12 mouse cellular contexts compared by ENCODE assay signal in the genomic region with DNA sequence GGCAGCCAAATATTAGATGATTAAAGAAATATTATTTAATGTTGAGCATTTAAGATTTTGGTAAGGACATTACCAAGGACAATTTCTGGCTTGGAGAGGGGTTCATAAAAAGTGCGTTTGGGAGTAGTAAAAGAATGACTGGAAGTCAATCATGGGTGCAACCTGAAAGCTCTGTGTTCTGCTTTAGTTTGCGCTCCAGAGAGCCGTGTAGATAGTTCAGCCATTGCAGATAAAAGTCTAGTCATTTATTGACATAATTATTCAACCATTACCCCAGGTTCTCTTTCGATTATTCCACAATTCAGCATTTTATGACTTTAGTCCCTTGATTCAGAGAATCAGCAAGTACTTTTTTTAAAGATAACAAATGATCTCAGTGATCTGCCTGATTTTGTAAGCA. TPM values are rescaled to one million over a fixed set of nuclear protein-coding genes. Genes with fewer than 3 reads are reported as not detected.
DNase-seq lines count a peak whose midpoint lies in the region; ATAC-seq and TF ChIP-seq lines count a peak whose summit lies in the region.
"Not testable (repeated sequence)": the region's sequence is repeated elsewhere in the genome, so short reads cannot be mapped to it uniquely, and the experiment has no call there.
"Had no signal": no experiment of that assay in that cellular context is flagged by ENCODE, and none has a peak within 500 bp of the region (broad histone marks: within the 10 kb centered on the region; RNA-seq: fewer than 3 reads in every experiment).

No protein-coding gene starts in this region.

- H3K4me3 ChIP-seq in intestine, embryonic 15.5 days (replicated peaks); kidney, adult 2 months (ENCODE audit: insufficient read depth, low read depth, low read length); kidney, embryonic 15.5 days (replicated peaks); kidney, embryonic 16.5 days (ENCODE audit: low read length); midbrain, embryonic 11.5 days (ENCODE audit: low read depth, low read length): not testable (repeated sequence)

- not testable (repeated sequence) for H3K4me1 ChIP-seq in intestine, embryonic 15.5 days (replicated peaks); kidney, adult 2 months (ENCODE audit: control insufficient read depth, insufficient read depth, low read length); kidney, embryonic 15.5 days; kidney, embryonic 16.5 days (ENCODE audit: insufficient read depth, low read length); midbrain, embryonic 11.5 days (ENCODE audit: control insufficient read depth, insufficient read depth, low read length)

- not testable (repeated sequence) for H3K27ac ChIP-seq in intestine, embryonic 15.5 days; kidney, adult 2 months (ENCODE audit: insufficient read depth, low read depth, low read length); kidney, embryonic 15.5 days; kidney, embryonic 16.5 days (ENCODE audit: low read length); midbrain, embryonic 11.5 days (ENCODE audit: low read depth, low read length)

- not testable (repeated sequence) for TF ChIP-seq CTCF in kidney, adult 2 months (conservative IDR thresholded peaks at IDR 0.05; ENCODE audit: insufficient read depth, insufficient read length, low read depth, low read length)

- H3K9me3 ChIP-seq in intestine, embryonic 15.5 days; kidney, embryonic 15.5 days (replicated peaks); kidney, embryonic 16.5 days (ENCODE audit: low read length); midbrain, embryonic 11.5 days (ENCODE audit: control insufficient read depth, low read length): not testable (repeated sequence)

- 59% methylated on average over 4 of the region's 4 CpGs for WGBS in intestine, embryonic 15.5 days
- whole genome bisulfite sequencing in kidney, adult 2 months: 29% methylated on average over 4 of the region's 4 CpGs
- WGBS in kidney, embryonic 15.5 days: 67% methylated on average over 4 of the region's 4 CpGs
- WGBS in kidney, embryonic 16.5 days: 70% methylated on average over 4 of the region's 4 CpGs
- WGBS in midbrain, embryonic 11.5 days: 82% methylated on average over 4 of the region's 4 CpGs

- not testable (repeated sequence) for TF ChIP-seq POLR2A in kidney, adult 2 months (IDR thresholded peaks at IDR 0.05; ENCODE audit: low read depth, low read length)

- DNase-seq in kidney, adult 2 months: peak; percentile 60
- DNase-seq in kidney, adult 9 months: peak; percentile 65
- DNase-seq in midbrain, embryonic 11.5 days (ENCODE audit: low spot score, missing footprints): peak; percentile 45

- not testable (repeated sequence) for H3K27me3 ChIP-seq in intestine, embryonic 15.5 days (replicated peaks); kidney, adult 2 months (replicated peaks; ENCODE audit: control insufficient read depth, insufficient read depth, low read length); kidney, embryonic 15.5 days; kidney, embryonic 16.5 days (ENCODE audit: insufficient read depth, low read length); midbrain, embryonic 11.5 days (ENCODE audit: control insufficient read depth, insufficient read depth, low read length)

- H3K9ac ChIP-seq in intestine, embryonic 15.5 days; kidney, embryonic 15.5 days; kidney, embryonic 16.5 days (replicated peaks; ENCODE audit: low read length); midbrain, embryonic 11.5 days (ENCODE audit: low read length): not testable (repeated sequence)

- ATAC-seq in intestine, embryonic 15.5 days: peak; percentile 45; the same call in 1 of the 2 replicates
- ATAC-seq in kidney, embryonic 15.5 days (replicated peaks; ENCODE audit: low FRiP score): peak; percentile 66
- ATAC-seq in kidney, embryonic 16.5 days (ENCODE audit: low FRiP score, low TSS enrichment): peak; percentile 76; the same call in 1 of the 2 replicates
- ATAC-seq in midbrain, embryonic 11.5 days (ENCODE audit: low FRiP score): not testable (repeated sequence)

- H3K4me2 ChIP-seq in intestine, embryonic 15.5 days (replicated peaks); kidney, embryonic 15.5 days; kidney, embryonic 16.5 days (replicated peaks; ENCODE audit: low read depth, low read length); midbrain, embryonic 11.5 days: not testable (repeated sequence)

- not testable (repeated sequence) for H3K36me3 ChIP-seq in intestine, embryonic 15.5 days; kidney, adult 2 months (ENCODE audit: control insufficient read depth, insufficient read depth, low read length); kidney, embryonic 15.5 days; kidney, embryonic 16.5 days (ENCODE audit: insufficient read depth, low read length); midbrain, embryonic 11.5 days (ENCODE audit: control insufficient read depth, insufficient read depth, low read length)

RNA-seq across cellular contexts. Expression of a gene that starts 31.6 kb away (rescaled TPM):
- not detected in 2 replicates for polyA plus RNA-seq in intestine, embryonic 15.5 days (2015; fragmentation: Nextera tagmentation; extraction: Ambion mirVana)
- polyA plus RNA-seq in kidney, adult 2 months (2012; rRNA removed): 0.57 and 0.99 TPM in 2 replicates
- polyA plus RNA-seq in kidney, embryonic 15.5 days (2015; fragmentation: Nextera tagmentation; extraction: Ambion mirVana): 26.8 and 28.9 TPM in 2 replicates
- 41.5 and 44.2 TPM in 2 replicates for polyA plus RNA-seq in kidney, embryonic 16.5 days (2015; fragmentation: Nextera tagmentation; extraction: Ambion mirVana)
- not detected in 2 replicates for polyA plus RNA-seq in midbrain, embryonic 11.5 days (2014; fragmentation: Nextera tagmentation; extraction: Ambion mirVana)
- polyA plus RNA-seq: activated CD4-positive, CD25-positive, alpha-beta regulatory T cell, adult 4 months; adrenal gland, adult 2 months; brain, embryonic 14.5 days; C2C12; G1E had no signal

RNA-seq across cellular contexts. Expression of a gene that starts 50.8 kb away (rescaled TPM):
- polyA plus RNA-seq in intestine, embryonic 15.5 days (2015; fragmentation: Nextera tagmentation; extraction: Ambion mirVana): 3.1 and 3.6 TPM in 2 replicates
- 0.28 and 0.33 TPM in 2 replicates for polyA plus RNA-seq in kidney, adult 2 months (2012; rRNA removed)
- 0.08 TPM in 1 of 2 replicates, not detected in the other for polyA plus RNA-seq in kidney, embryonic 15.5 days (2015; fragmentation: Nextera tagmentation; extraction: Ambion mirVana)
- 0.12 and 0.15 TPM in 2 replicates for polyA plus RNA-seq in kidney, embryonic 16.5 days (2015; fragmentation: Nextera tagmentation; extraction: Ambion mirVana)
- not detected in 2 replicates for polyA plus RNA-seq in midbrain, embryonic 11.5 days (2014; fragmentation: Nextera tagmentation; extraction: Ambion mirVana)
- polyA plus RNA-seq: activated CD4-positive, CD25-positive, alpha-beta regulatory T cell, adult 4 months; adrenal gland, adult 2 months; brain, embryonic 14.5 days; C2C12; CD4-positive, CD25-positive, alpha-beta regulatory T cell, adult 4 months; G1E had no signal

Comparison
In these comparisons a context has a peak if more than half of its experiments do, and no peak if none do; other contexts are left out.
1. RNA of a gene that starts 31.6 kb away (polyA plus RNA-seq): 41.5 to 44.2 TPM in kidney, embryonic 16.5 days and 26.8 to 28.9 TPM in kidney, embryonic 15.5 days; 0.57 to 0.99 TPM in kidney, adult 2 months, not detected in intestine, embryonic 15.5 days and not detected in midbrain, embryonic 11.5 days; every median in the first group is over 10 times any median in the second.
2. Peak in every context shown above with its lines, with median percentiles within 50 percentile points of each other: DNase-seq.